Mouse (Mus musculus) regulatory T cell (primary cell): ENCODE measurements around the gene Sh3d21.

Experiments
- in situ Hi-C: fragments of 300-600 bp; cut with MboI, MseI; formaldehyde crosslinking; loops from one replicate; pipeline ENCODE4 v1.15.1; 2025; ENCODE audit warnings: high pct_unique_total_duplicates

Sh3d21 gene

GRCm38 (mm10) chr4:126111153-126111549, 52.1 kb downstream of the Sh3d21 start:
- in situ Hi-C loops, result loop anchor here (10.0 kb wide), 1 partner anchor 774 kb away; no protein-coding TSS in a partner anchor

- in situ Hi-C loops, result loop anchor here (10.0 kb wide), 1 partner anchor 774 kb away; no protein-coding TSS in a partner anchor
Observed at GRCm38 (mm10) chr4:126110374-126111152, 52.7 kb downstream of the Sh3d21 start.

- in situ Hi-C loops, result loop anchor here (10.0 kb wide), 1 partner anchor 775 kb away; no protein-coding TSS in a partner anchor
Observed at GRCm38 (mm10) chr4:126109613-126110373, 53.5 kb downstream of the Sh3d21 start.

- in situ Hi-C loops, result no loop called here
Observed at GRCm38 (mm10) chr4:126108061-126108740, 55.1 kb downstream of the Sh3d21 start.

GRCm38 (mm10) chr4:126105131-126105783, 58.0 kb downstream of the Sh3d21 start:
- in situ Hi-C loops, result no loop called here

- in situ Hi-C loops, result no loop called here
Observed at GRCm38 (mm10) chr4:126104261-126105075, 58.8 kb downstream of the Sh3d21 start.

GRCm38 (mm10) chr4:126103590-126104068, 59.7 kb downstream of the Sh3d21 start, which contains the start of gene Stk40:
Gene Stk40 (plus strand): TSS chr4:126103957.
- in situ Hi-C loops, result no loop called here

GRCm38 (mm10) chr4:126103057-126103581, 60.2 kb downstream of the Sh3d21 start:
- in situ Hi-C loops, result no loop called here

- in situ Hi-C loops, result no loop called here
Observed at GRCm38 (mm10) chr4:126102061-126102841, 61.0 kb downstream of the Sh3d21 start.

- in situ Hi-C loops, result no loop called here
Observed at GRCm38 (mm10) chr4:126100764-126101163, 62.5 kb downstream of the Sh3d21 start.
